Mouse (Mus musculus) left cerebral cortex, postnatal 36 days (tissue): ENCODE measurements around the gene Eif3b. TPM values are rescaled to one million over a fixed set of nuclear protein-coding genes. Genes with fewer than 3 reads are reported as not detected.
A peak's percentile ranks its signal among the peaks of the same experiment; 100 is the strongest.
"Not testable (repeated sequence)": the region's sequence is repeated elsewhere in the genome, so short reads cannot be mapped to it uniquely, and the experiment has no call there.

Experiments
- DNase-seq, 2 experiments: peaks; one replicate each; pipeline ENCODE4 v3.0.0; 2021 to 2022; ENCODE audit warnings: low spot score in 2 of 2, mixed read lengths in 1 of 2
- intact Hi-C: fragments of 180-260 bp; cut with DNase I; formaldehyde crosslinking; loops from one replicate; pipeline ENCODE4 v1.15.1; 2025
- total RNA-seq, 2 experiments: library from RNA; stranded (reverse); gene quantifications; 2 replicates each; pipeline ENCODE4 v1.2.3; 2021

Eif3b gene
- total RNA-seq, 2 experiments from 2014 or later, result 86.7 to 90.1 TPM

DNA sequence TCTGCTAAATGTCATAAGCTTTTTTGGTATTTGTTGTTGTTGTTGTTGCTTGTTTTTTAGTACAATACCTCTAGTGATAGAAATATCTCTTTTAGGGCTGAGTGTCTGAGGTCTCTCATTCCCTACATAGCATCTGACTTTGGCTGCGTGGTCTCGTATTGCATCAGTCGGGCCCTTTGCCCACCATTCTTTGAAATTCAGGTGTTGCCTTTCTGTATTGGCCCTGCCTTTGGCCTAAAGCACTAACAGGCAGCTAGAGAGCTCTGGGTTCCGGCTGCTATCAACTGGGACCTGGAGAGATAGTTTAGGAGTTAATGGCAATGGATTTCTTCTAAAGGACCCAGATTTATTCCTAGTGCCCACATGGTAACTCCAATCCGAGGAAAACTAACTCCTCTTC is 27.1 kb upstream of the Eif3b start:
- DNase-seq, result no peak
- intact Hi-C loops, result no loop called here

- DNase-seq, result no peak
- intact Hi-C loops, result no loop called here
Observed at GRCm38 (mm10) chr5:140392701-140393100, 26.4 kb upstream of the Eif3b start.

DNA sequence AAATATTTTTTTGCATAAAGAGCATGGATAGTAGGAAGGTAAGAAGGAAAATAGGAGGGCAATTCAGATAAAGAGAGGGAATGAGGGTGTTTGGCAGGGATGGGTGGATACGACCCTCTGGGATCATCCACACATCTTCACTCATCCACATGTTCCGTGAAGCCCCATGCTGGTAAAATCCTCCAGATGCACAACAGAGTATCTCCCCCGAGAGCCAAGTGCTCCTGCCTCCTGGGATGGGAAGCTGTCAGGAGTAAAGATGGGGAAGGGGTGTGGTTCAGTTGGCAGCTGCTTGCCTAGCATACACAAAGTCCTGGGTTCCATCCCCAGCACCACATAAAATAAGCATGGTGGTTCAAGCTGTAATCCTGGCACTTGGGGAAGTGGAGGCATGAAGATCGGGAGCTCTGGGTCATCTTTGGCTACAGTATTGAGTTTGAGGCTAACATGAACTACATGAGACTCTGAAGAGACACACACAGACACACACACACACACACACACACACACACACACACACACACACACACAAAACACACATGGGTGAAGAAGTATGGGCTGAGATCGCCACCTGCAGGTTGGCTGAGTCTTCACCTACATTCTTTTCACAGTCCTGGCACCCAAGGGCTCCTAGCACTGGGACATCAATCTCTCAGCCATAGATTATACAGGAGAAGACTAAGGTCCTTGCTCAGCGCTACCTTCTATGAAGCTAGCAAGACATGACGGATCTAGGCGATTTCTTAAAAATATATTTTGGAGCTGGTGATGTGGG is 22.8 kb upstream of the Eif3b start:
- intact Hi-C loops, result no loop called here
- no peak for DNase-seq

DNA sequence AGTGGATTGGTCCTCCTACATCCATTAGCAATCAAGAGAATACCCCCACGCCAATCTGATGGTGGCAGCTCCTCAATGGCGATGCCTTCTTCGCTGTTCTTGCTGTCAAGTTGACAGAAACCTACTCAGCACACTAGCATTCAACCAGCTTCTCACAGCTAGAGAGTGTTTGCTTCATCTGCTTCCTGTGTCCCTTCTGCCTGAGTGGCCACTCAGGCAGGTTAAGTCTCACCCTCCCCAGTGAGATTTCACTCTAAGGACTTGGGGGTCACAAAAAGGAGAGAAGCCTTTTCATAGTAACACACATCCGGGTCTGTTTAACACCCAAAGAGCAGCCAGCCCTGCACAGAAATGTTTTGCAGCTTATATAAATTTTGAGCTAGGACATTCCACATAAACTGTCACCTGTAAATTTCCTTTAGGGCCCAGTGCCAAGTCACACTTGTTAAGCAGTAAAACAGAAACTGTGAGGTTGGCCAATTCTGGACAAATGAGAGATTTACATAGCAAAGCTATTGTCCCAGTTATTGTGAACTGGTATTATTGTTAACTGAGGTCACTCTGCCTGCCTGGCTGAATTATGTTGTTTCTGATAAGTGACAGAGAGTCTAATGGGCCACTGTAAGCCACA is 16.4 kb upstream of the Eif3b start:
- DNase-seq, result no peak
- intact Hi-C loops, result no loop called here

GRCm38 (mm10) chr5:140405126-140405525 is 14.0 kb upstream of the Eif3b start:
- intact Hi-C loops, result no loop called here
- DNase-seq, result no peak

DNA sequence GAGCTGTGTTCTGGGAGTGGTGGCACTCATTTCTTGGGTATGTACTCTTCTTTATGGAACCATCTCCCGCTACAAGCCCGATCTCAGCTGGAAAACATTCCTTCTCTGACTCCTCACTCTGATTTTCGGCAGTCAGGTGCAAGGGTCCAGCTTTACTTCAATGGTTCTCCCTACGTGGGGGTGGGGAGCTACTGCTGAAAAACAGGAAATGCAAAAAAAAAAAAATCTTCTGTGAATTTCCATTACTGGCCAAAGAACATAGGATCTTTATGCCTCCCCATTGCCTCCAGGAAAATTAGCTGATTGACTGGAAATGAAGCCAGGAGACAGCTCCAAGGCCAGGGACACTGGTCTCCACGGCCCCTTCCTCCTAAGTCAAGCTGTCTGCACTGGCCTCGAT is 12.5 kb upstream of the Eif3b start:
- no peak for DNase-seq
- intact Hi-C loops, result no loop called here

DNA sequence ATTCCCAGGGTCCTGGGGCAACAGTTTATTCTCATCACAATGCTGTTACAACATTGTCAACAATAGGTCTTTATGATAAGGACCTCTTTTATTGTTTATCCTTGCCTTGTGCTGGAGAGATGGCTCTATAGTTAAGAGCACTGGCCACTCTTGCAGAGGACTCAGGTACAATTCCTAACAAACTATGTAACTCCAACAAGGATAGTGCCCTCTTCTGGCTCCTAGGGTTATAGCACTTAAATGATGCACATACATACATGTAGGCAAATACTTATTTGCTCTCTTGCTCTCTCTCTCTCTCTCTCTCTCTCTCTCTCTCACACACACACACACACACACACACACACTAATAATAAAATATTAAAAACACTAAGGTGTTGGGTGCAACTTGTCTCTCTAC is 10.3 kb upstream of the Eif3b start:
- intact Hi-C loops, result no loop called here
- no peak for DNase-seq

GRCm38 (mm10) chr5:140411339-140411738 is 7.8 kb upstream of the Eif3b start:
- intact Hi-C loops, result loop anchor here (5.0 to 10.0 kb wide), 3 partner anchors 74 to 574 kb away; partner anchors contain the start of gene Chst12
- DNase-seq, result peak; percentile 19 to 45

GRCm38 (mm10) chr5:140414647-140415046 is 4.5 kb upstream of the Eif3b start:
- no peak for DNase-seq
- intact Hi-C loops, result loop anchor here (5.0 to 10.0 kb wide), 4 partner anchors 77 to 577 kb away; partner anchors contain the start of genes Chst12, Mad1l1 and Nudt1

GRCm38 (mm10) chr5:140418106-140418488 is 1.0 kb upstream of the Eif3b start:
- intact Hi-C loops, result loop anchor here (2.0 to 10.0 kb wide), 3 partner anchors 87 to 119 kb away; partner anchors contain the start of genes Chst12, Mad1l1 and Nudt1

DNA sequence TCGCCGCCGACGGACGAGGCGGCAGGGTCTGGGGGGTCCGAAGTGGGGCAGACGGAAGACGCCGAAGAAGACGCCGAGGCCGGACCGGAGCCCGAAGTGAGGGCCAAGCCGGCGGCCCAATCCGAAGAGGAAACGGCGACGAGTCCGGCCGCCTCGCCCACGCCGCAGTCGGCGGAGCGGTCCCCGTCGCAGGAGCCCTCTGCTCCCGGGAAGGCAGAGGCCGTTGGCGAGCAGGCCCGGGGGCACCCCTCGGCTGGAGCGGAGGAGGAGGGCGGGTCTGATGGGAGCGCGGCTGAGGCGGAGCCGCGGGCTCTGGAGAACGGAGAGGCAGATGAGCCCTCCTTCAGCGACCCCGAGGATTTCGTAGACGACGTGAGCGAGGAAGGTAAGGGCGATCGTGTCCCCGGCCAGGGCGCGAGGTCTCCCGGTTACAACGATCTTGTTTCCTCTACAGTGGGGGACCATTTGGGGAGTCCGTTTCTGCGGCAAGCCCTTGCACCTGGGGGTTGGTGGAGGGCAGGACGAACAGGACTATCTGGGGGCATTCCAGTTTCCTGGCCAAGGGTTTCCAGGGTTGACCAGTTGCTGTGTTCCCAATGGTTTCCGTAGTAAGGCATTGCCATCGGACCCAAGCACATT is 433 bp downstream of the Eif3b start:
- no peak for DNase-seq
- intact Hi-C loops, result loop anchor here (2.0 to 10.0 kb wide), 3 partner anchors 85 to 117 kb away; partner anchors contain the start of genes Chst12, Mad1l1 and Nudt1

More at GRCm38 (mm10) chr5:140418106-140418488, 1.0 kb upstream of the Eif3b start:
- DNase-seq, result peak in 1 of 2 experiments; percentile 11

DNA sequence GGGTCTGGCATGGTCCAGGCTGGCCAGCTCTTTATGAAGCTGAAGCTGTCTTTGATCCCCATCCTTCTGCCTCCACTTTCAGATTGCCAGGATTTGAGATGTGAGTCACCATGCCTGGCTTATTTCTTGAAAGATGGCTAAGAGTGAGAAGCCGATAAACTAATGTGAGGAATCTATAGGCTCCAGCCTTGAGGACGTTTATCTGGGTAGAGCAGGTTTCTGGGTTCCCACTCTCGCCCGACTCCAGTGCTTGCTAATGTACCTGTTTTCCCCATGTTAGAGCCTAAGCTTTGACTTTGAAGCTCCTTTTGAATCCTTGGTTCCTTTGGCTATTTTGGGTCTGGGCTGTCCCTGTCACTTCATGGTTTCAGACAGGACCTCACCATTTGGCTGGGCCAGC is 1.5 kb downstream of the Eif3b start:
- intact Hi-C loops, result no loop called here
- DNase-seq, result no peak

GRCm38 (mm10) chr5:140425016-140425783 is 6.1 kb downstream of the Eif3b start:
- intact Hi-C loops, result no loop called here

GRCm38 (mm10) chr5:140439117-140439516 is 20.0 kb downstream of the Eif3b start:
- not testable (repeated sequence) for DNase-seq
- intact Hi-C loops, result loop anchor here (10.0 kb wide), 1 partner anchor 176 kb away; no protein-coding TSS in a partner anchor

More at GRCm38 (mm10) chr5:140425016-140425783, 6.1 kb downstream of the Eif3b start:
- no peak for DNase-seq

DNA sequence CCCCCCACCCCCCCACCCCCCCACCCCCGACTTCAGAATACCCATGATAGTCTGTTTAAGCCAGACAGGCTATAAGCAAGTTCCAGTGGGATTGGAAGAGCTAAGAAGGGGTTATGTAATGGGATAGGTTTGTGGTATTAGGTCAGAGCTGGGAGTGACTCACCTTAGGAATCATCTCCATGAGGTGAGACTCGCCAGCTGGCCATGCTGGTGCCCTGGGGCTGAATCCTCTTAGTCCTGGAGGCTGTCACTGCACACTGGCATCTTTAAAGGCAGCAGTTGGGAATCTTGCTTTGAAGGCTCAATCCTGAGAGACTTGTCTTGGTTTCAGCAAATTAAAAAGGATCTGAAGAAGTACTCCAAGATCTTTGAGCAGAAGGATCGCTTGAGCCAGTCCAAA is 22.3 kb downstream of the Eif3b start:
- intact Hi-C loops, result no loop called here
- no peak for DNase-seq

- intact Hi-C loops, result no loop called here
- no peak for DNase-seq
Observed at GRCm38 (mm10) chr5:140444012-140444411, 24.9 kb downstream of the Eif3b start.

GRCm38 (mm10) chr5:140445345-140445744 is 26.2 kb downstream of the Eif3b start, which contains the start of gene Gm4869:
Gm4869 (plus strand) TSS chr5:140445645.
- intact Hi-C loops, result no loop called here
- no peak for DNase-seq

DNA sequence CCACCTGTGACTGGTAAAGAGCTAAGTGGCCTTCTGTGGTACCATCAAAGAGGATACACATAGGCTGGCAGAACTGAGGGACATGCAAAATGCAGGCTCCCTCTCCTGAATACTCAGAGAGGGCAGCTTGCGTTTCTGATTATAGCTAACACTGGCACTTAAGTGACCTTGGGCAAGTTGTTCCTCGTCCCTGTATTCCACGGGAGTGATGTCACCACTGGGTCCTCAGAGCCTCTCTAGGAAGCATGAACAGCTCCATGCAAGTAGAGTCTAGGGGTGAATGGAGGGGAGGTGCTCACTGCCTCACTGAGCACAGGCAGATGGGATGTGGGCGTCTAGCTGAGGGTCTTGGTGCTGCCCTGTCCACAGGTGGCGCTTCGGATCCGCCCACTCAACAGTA is 26.9 kb downstream of the Eif3b start:
- intact Hi-C loops, result no loop called here
- no peak for DNase-seq

DNA sequence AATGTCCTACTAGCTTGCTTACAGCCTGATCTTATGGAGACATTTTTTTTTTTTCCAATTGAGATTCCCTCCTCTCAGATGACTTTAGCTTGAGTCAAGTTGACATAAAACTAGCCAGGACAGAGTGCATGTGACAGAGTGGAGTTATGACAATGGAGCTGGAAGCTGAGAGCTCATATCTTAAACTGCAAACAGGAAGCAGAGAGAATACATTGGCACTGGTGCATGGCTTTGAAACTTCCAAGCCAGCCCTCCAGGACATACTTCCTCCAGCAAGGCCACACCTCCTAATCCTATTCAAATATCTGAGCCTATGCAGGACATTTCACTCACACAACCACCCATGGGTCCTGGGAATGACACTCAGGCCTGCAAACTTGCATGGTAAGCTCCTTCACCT is 35.4 kb downstream of the Eif3b start:
- DNase-seq, result no peak
- intact Hi-C loops, result no loop called here
